Mouse (Mus musculus) E14TG2a.4 (cell line): ENCODE measurements around the gene Sgpp2.

Experiments
- CTCF ChIP-seq: conservative IDR thresholded peaks from 2 replicates; pipeline ENCODE4 v1.5.1; 2014; ENCODE audit warnings: low read length
- NANOG ChIP-seq: IDR thresholded peaks from 2 replicates; pipeline ENCODE4 v1.6.1; 2014; ENCODE audit warnings: borderline replicate concordance, low read length, mixed read lengths

GRCm38 (mm10) chr1:78452544-78452943 lies 142.4 kb downstream of the Sgpp2 start:
- TF ChIP-seq CTCF (no peak), NANOG (no peak)
